Mouse (Mus musculus) liver, embryonic 14.5 days (tissue): ENCODE data around the gene Anxa9.

ENCODE experiments used
- CTCF ChIP-seq: IDR thresholded peaks from 2 replicates; pipeline ENCODE4 v1.5.1; 2016; ENCODE audit warnings: antibody characterized with exemption, low read depth, control low read depth
- EP300 ChIP-seq: IDR thresholded peaks from 2 replicates; pipeline ENCODE4 v1.6.1; 2016; ENCODE audit warnings: antibody characterized with exemption, low read depth

DNA sequence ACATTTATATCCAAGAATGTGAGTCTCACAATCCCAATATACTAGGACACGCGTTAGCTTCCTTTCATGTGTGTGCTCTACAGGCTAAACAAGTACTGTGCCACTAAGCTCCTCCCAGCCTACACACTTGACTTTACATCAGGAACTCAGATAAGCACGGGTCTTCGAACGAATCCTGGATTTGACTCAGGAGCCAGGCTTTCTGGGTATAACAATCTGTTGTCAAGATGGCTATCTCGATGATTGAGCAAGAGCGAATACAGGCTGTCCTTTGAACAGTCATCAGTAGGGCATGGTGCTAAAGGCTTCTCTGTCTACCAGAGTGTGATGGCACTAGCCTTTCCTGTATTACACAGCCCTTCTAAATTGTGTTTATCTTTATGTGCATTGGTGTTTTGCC, 9.0 kb downstream of the Anxa9 start:
- TF ChIP-seq CTCF (no peak), EP300 (no peak)
